Mouse (Mus musculus): Measurements from ENCODE around the gene Catip.

- TF ChIP-seq CTCF (IDR thresholded peaks at IDR 0.05; ENCODE audit: low read depth, low read length): no peak
- no peak for TF ChIP-seq POLR2A (IDR thresholded peaks at IDR 0.05; ENCODE audit: borderline replicate concordance, low read depth, low read length)
Observed at GRCm38 (mm10) chr1:74388398-74388920, 26.6 kb downstream of the Catip start.

All from bone marrow macrophage, adult 2 months (primary cell).